Mouse (Mus musculus): Measurements from ENCODE around the gene Rab5if. TPM values are rescaled to one million over a fixed set of nuclear protein-coding genes. Genes with fewer than 3 reads are reported as not detected.
"Not testable (repeated sequence)": the region's sequence is repeated elsewhere in the genome, so short reads cannot be mapped to it uniquely, and the experiment has no call there.

Gene Rab5if
- polyA plus RNA-seq, 1 experiment = 118 TPM

GRCm38 (mm10) chr2:156915559-156915958 lies 52.6 kb downstream of the Rab5if start:
- TF ChIP-seq CTCF (IDR thresholded peaks at IDR 0.05; ENCODE audit: borderline replicate concordance, extremely low read depth, insufficient read depth, insufficient read length) (no peak), POLR2A (IDR thresholded peaks at IDR 0.05; ENCODE audit: borderline replicate concordance, extremely low read depth, insufficient read depth, insufficient read length, poor library complexity, severe bottlenecking) (no peak)
- peak; percentile 39 for DNase-seq (ENCODE audit: low read depth)

- TF ChIP-seq POLR2A (IDR thresholded peaks at IDR 0.05; ENCODE audit: borderline replicate concordance, extremely low read depth, insufficient read depth, insufficient read length, poor library complexity, severe bottlenecking) (no peak), CTCF (IDR thresholded peaks at IDR 0.05; ENCODE audit: borderline replicate concordance, extremely low read depth, insufficient read depth, insufficient read length) (no peak)
- no peak for DNase-seq (ENCODE audit: low read depth)
These were observed 53.6 kb downstream of the Rab5if start for GRCm38 (mm10) chr2:156916419-156917125.

GRCm38 (mm10) chr2:156918562-156918961 lies 55.6 kb downstream of the Rab5if start:
- TF ChIP-seq POLR2A (IDR thresholded peaks at IDR 0.05; ENCODE audit: borderline replicate concordance, extremely low read depth, insufficient read depth, insufficient read length, poor library complexity, severe bottlenecking) = no peak
- no peak for TF ChIP-seq CTCF (IDR thresholded peaks at IDR 0.05; ENCODE audit: borderline replicate concordance, extremely low read depth, insufficient read depth, insufficient read length)
- DNase-seq (ENCODE audit: low read depth) = no peak

DNA sequence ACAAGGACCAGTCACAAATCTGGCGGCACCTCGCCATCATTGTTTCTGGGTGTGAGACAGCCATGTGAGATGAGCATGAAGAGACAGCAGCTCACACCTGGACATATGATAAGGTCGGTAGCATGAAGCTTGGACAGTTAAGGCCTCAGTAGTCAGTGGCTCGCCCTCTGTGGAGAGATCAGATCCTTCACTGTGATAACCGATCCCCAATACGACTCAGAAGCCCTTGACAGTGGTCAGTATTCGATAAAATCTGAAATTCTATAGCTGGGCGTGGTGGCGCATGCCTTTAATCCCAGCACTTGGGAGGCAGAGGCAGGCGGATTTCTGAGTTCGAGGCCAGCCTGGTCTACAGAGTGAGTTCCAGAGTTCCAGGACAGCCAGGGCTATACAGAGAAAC lies 56.3 kb downstream of the Rab5if start:
- not testable (repeated sequence) for DNase-seq (ENCODE audit: low read depth)

DNA sequence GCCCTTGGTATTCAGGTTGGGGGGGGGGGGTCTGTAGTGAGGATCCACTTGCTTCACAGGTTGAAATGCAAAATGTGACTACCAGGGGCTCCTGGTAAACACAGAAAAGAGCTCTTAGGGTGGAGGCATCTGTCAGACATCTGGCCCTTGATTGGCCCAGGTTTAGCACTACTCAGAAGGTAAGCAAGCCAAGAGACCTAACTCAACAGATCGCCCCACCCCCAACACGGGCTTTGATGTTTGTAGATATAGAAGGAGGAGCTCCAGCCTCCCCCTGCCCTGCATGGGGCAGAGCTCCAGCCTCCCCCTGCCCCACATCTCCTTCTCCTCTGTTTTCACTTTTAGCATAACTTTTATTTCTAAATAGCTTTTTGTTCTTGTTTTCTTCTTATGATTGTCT lies 56.9 kb downstream of the Rab5if start:
- DNase-seq (ENCODE audit: low read depth) = no peak
- TF ChIP-seq CTCF (IDR thresholded peaks at IDR 0.05; ENCODE audit: borderline replicate concordance, extremely low read depth, insufficient read depth, insufficient read length) (no peak), POLR2A (IDR thresholded peaks at IDR 0.05; ENCODE audit: borderline replicate concordance, extremely low read depth, insufficient read depth, insufficient read length, poor library complexity, severe bottlenecking) (no peak)

DNA sequence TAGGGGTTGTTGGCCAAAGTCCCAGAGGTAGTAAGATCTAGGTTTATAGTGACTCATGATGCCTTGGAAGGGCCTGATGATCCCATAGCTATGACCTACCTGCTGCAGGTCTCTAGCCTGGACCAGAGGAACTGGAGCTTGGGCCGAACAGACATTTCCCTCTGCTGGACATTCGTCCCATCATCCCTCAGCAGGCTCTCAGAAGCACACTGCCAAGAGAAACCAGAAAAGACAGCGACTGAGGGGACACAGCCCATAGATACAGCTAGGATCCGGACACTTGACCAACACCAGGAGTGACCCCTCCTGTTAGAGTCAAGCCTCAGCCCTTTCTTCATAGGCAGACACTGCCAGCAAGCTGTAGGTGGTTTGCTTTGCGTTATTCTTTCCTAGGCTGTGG lies 60.1 kb downstream of the Rab5if start:
- TF ChIP-seq POLR2A (IDR thresholded peaks at IDR 0.05; ENCODE audit: borderline replicate concordance, extremely low read depth, insufficient read depth, insufficient read length, poor library complexity, severe bottlenecking) (no peak), CTCF (IDR thresholded peaks at IDR 0.05; ENCODE audit: borderline replicate concordance, extremely low read depth, insufficient read depth, insufficient read length) (no peak)
- DNase-seq (ENCODE audit: low read depth) = no peak

Other genes with a start within 250 kb of the Rab5if start
- 344 and 397 TPM in 2 replicates for gene Dlgap4, start 249.4 kb upstream of the Rab5if start, polyA plus RNA-seq (2012; rRNA removed)
- 22.2 and 40.0 TPM in 2 replicates for gene Myl9, start 87.7 kb upstream of the Rab5if start, polyA plus RNA-seq (2012; rRNA removed)
- 32.5 and 43.0 TPM in 2 replicates for gene Tgif2, start 23.1 kb upstream of the Rab5if start, polyA plus RNA-seq (2012; rRNA removed)
- 3.3 and 4.6 TPM in 2 replicates for gene 4930518I15Rik, start 5.2 kb upstream of the Rab5if start, polyA plus RNA-seq (2012; rRNA removed)
- gene Sla2, start 24.1 kb downstream of the Rab5if start, polyA plus RNA-seq (2012; rRNA removed) = 0.03 and 0.06 TPM in 2 replicates
- gene Ndrg3, start 128.9 kb downstream of the Rab5if start, polyA plus RNA-seq (2012; rRNA removed) = 123 and 144 TPM in 2 replicates
- gene Dsn1, start 144.0 kb downstream of the Rab5if start, polyA plus RNA-seq (2012; rRNA removed) = 12.6 and 17.3 TPM in 2 replicates
- gene Soga1, start 216.1 kb downstream of the Rab5if start, polyA plus RNA-seq (2012; rRNA removed) = 21.3 and 40.2 TPM in 2 replicates
- gene Tldc2, start 223.9 kb downstream of the Rab5if start, polyA plus RNA-seq (2012; rRNA removed) = not detected in 2 replicates

Measured in brain, embryonic 14.5 days (tissue).